Mouse (Mus musculus): ENCODE results near the gene Lpcat2. TPM values are rescaled to one million over a fixed set of nuclear protein-coding genes. Genes with fewer than 3 reads are reported as not detected.

The Lpcat2 gene
- polyA plus RNA-seq, 1 experiment from 2014 or later = 3.4 TPM

GRCm38 (mm10) chr8:92916082-92916481 is 60.9 kb downstream of the Lpcat2 start:
- WGBS (ENCODE audit: insufficient replicate concordance) = 39% methylated on average over 3 of the region's 3 CpGs
- H3K9ac ChIP-seq = no peak overlapping the region

GRCm38 (mm10) chr8:92921768-92922167 is 66.6 kb downstream of the Lpcat2 start:
- Histone ChIP-seq H3K27me3 (no peaks in the 10 kb centered on the region), H3K4me2 (no peak overlapping the region), H3K36me3 (no peaks in the 10 kb centered on the region), H3K9ac (no peak overlapping the region), H3K27ac (no peak overlapping the region), H3K9me3 (replicated peaks) (no peaks in the 10 kb centered on the region), H3K4me3 (replicated peaks) (no peak overlapping the region), H3K4me1 (replicated peaks) (no peaks in the 10 kb centered on the region)
- no peak for ATAC-seq (ENCODE audit: low read depth)
- WGBS (ENCODE audit: insufficient replicate concordance) = 64% methylated on average over 3 of the region's 3 CpGs
- DNase-seq = no peak

More at GRCm38 (mm10) chr8:92916082-92916481, 60.9 kb downstream of the Lpcat2 start:
- Histone ChIP-seq H3K36me3 (no peaks in the 10 kb centered on the region), H3K4me1 (replicated peaks) (no peaks in the 10 kb centered on the region), H3K27ac (no peak overlapping the region), H3K4me3 (replicated peaks) (no peak overlapping the region), H3K9me3 (replicated peaks) (no peaks in the 10 kb centered on the region), H3K4me2 (no peak overlapping the region), H3K27me3 (no peaks in the 10 kb centered on the region)
- no peak for ATAC-seq (ENCODE audit: low read depth)
- no peak for DNase-seq

GRCm38 (mm10) chr8:92928986-92929385 is 73.8 kb downstream of the Lpcat2 start:
- ATAC-seq (ENCODE audit: low read depth) = no peak
- Histone ChIP-seq H3K27ac (no peak overlapping the region), H3K4me1 (replicated peaks) (no peaks in the 10 kb centered on the region), H3K36me3 (no peaks in the 10 kb centered on the region), H3K9me3 (replicated peaks) (no peaks in the 10 kb centered on the region), H3K4me3 (replicated peaks) (no peak overlapping the region), H3K27me3 (no peaks in the 10 kb centered on the region), H3K4me2 (no peak overlapping the region), H3K9ac (no peak overlapping the region)
- 64% methylated on average over 4 of the region's 4 CpGs for WGBS (ENCODE audit: insufficient replicate concordance)
- no peak for DNase-seq

GRCm38 (mm10) chr8:92938056-92938455 is 82.9 kb downstream of the Lpcat2 start:
- Histone ChIP-seq H3K9me3 (replicated peaks) (no peaks in the 10 kb centered on the region), H3K4me2 (no peak overlapping the region), H3K27ac (no peak overlapping the region), H3K9ac (no peak overlapping the region), H3K36me3 (no peaks in the 10 kb centered on the region), H3K4me1 (replicated peaks) (no peaks in the 10 kb centered on the region), H3K4me3 (replicated peaks) (no peak overlapping the region), H3K27me3 (no peaks in the 10 kb centered on the region)
- no peak for DNase-seq
- WGBS (ENCODE audit: insufficient replicate concordance) = 45% methylated on average over 4 of the region's 4 CpGs
- ATAC-seq (ENCODE audit: low read depth) = no peak

- no peak for DNase-seq
- Histone ChIP-seq H3K9ac (no peak overlapping the region), H3K36me3 (no peaks in the 10 kb centered on the region), H3K9me3 (replicated peaks) (no peaks in the 10 kb centered on the region), H3K27me3 (no peaks in the 10 kb centered on the region), H3K4me3 (replicated peaks) (no peak overlapping the region), H3K27ac (no peak overlapping the region), H3K4me1 (replicated peaks) (no peaks in the 10 kb centered on the region), H3K4me2 (no peak overlapping the region)
- ATAC-seq (ENCODE audit: low read depth) = no peak
- 35% methylated on average over 4 of the region's 4 CpGs for WGBS (ENCODE audit: insufficient replicate concordance)
These were observed 93.9 kb downstream of the Lpcat2 start for GRCm38 (mm10) chr8:92949071-92949470.

GRCm38 (mm10) chr8:92950639-92951371 is 95.7 kb downstream of the Lpcat2 start:
- WGBS (ENCODE audit: insufficient replicate concordance) = 63% methylated on average over 12 of the region's 12 CpGs
- no peaks in the 10 kb centered on the region for H3K36me3 ChIP-seq
- no peak overlapping the region for H3K9ac ChIP-seq
- no peak overlapping the region for H3K4me3 ChIP-seq (replicated peaks)
- H3K9me3 ChIP-seq (replicated peaks) = no peaks in the 10 kb centered on the region
- H3K27ac ChIP-seq = no peak overlapping the region
- H3K4me2 ChIP-seq = no peak overlapping the region
- no peaks in the 10 kb centered on the region for H3K27me3 ChIP-seq
- DNase-seq (no peak), ATAC-seq (ENCODE audit: low read depth) (no peak)
- H3K4me1 ChIP-seq (replicated peaks) = no peaks in the 10 kb centered on the region

- H3K27ac ChIP-seq = no peak overlapping the region
- no peak for ATAC-seq (ENCODE audit: low read depth)
- 0 out of 2 replicates have a peak, but pooled peaks cover 3% of the 10 kb centered on the region for H3K27me3 ChIP-seq
- H3K36me3 ChIP-seq = no peaks in the 10 kb centered on the region
- H3K9me3 ChIP-seq (replicated peaks) = no peaks in the 10 kb centered on the region
- WGBS (ENCODE audit: insufficient replicate concordance) = 59% methylated on average over 5 of the region's 5 CpGs
- no peak overlapping the region for H3K4me3 ChIP-seq (replicated peaks)
- H3K4me1 ChIP-seq (replicated peaks) = no peaks in the 10 kb centered on the region
- H3K9ac ChIP-seq = no peak overlapping the region
- no peak overlapping the region for H3K4me2 ChIP-seq
- no peak for DNase-seq
These were observed 98.9 kb downstream of the Lpcat2 start for GRCm38 (mm10) chr8:92954044-92954443.

GRCm38 (mm10) chr8:92959779-92960178 is 104.6 kb downstream of the Lpcat2 start, which contains the start of gene Slc6a2:
TSS of gene Slc6a2 (plus strand) at chr8:92960079.
- Histone ChIP-seq H3K36me3 (no peaks in the 10 kb centered on the region), H3K9ac (no peak within 1 kb of the TSS), H3K4me3 (replicated peaks) (no peak within 1 kb of the TSS; the same call in 1 of the 2 replicates), H3K4me1 (replicated peaks) (no peaks in the 10 kb centered on the region), H3K27ac (no peak within 1 kb of the TSS), H3K4me2 (0 out of 2 replicates have a peak within 1 kb of the TSS, but pooled peaks have one; percentile 19), H3K27me3 (peaks cover 50% of the 10 kb centered on the region), H3K9me3 (replicated peaks) (no peaks in the 10 kb centered on the region)
- ATAC-seq (ENCODE audit: low read depth) = no peak
- 45% methylated on average over 10 of the region's 10 CpGs for WGBS (ENCODE audit: insufficient replicate concordance)
- DNase-seq = no peak

- H3K9me3 ChIP-seq (replicated peaks) = no peaks in the 10 kb centered on the region
- DNase-seq (no peak), ATAC-seq (ENCODE audit: low read depth) (no peak)
- H3K27ac ChIP-seq = no peak overlapping the region
- H3K4me2 ChIP-seq = 0 out of 2 replicates have a peak overlapping the region, but pooled peaks have one; percentile 19
- 3% methylated on average over 42 of the region's 42 CpGs for WGBS (ENCODE audit: insufficient replicate concordance)
- peaks cover 50% of the 10 kb centered on the region for H3K27me3 ChIP-seq
- H3K36me3 ChIP-seq = no peaks in the 10 kb centered on the region
- no peaks in the 10 kb centered on the region for H3K4me1 ChIP-seq (replicated peaks)
- no peak overlapping the region; the same call in 1 of the 2 replicates for H3K4me3 ChIP-seq (replicated peaks)
- H3K9ac ChIP-seq = no peak overlapping the region
These were observed 105.3 kb downstream of the Lpcat2 start for GRCm38 (mm10) chr8:92960451-92960911.

GRCm38 (mm10) chr8:92961088-92961487 is 105.9 kb downstream of the Lpcat2 start:
- no peak for DNase-seq
- Histone ChIP-seq H3K27me3 (peaks cover 50% of the 10 kb centered on the region), H3K4me2 (no peak overlapping the region)

GRCm38 (mm10) chr8:92964556-92964955 is 109.4 kb downstream of the Lpcat2 start:
- Histone ChIP-seq H3K4me2 (no peak overlapping the region), H3K4me1 (replicated peaks) (no peaks in the 10 kb centered on the region), H3K27me3 (peaks cover 43% of the 10 kb centered on the region), H3K9me3 (replicated peaks) (no peaks in the 10 kb centered on the region), H3K4me3 (replicated peaks) (no peak overlapping the region), H3K9ac (no peak overlapping the region), H3K27ac (no peak overlapping the region), H3K36me3 (no peaks in the 10 kb centered on the region)
- 47% methylated on average over 2 of the region's 2 CpGs for WGBS (ENCODE audit: insufficient replicate concordance)
- ATAC-seq (ENCODE audit: low read depth) = no peak
- no peak for DNase-seq

More at GRCm38 (mm10) chr8:92961088-92961487, 105.9 kb downstream of the Lpcat2 start:
- no peaks in the 10 kb centered on the region for H3K36me3 ChIP-seq
- H3K9me3 ChIP-seq (replicated peaks) = no peaks in the 10 kb centered on the region
- H3K4me3 ChIP-seq (replicated peaks) = no peak overlapping the region
- no peak overlapping the region for H3K27ac ChIP-seq
- H3K9ac ChIP-seq = no peak overlapping the region
- ATAC-seq (ENCODE audit: low read depth) = no peak
- 4% methylated on average over 25 of the region's 25 CpGs for WGBS (ENCODE audit: insufficient replicate concordance)
- no peaks in the 10 kb centered on the region for H3K4me1 ChIP-seq (replicated peaks)

Data from liver, embryonic 13.5 days (tissue).